Mouse (Mus musculus) thymus, postnatal 25 days (tissue): ENCODE measurements around the gene B9d2.

Experiments
- DNase-seq: peaks from one replicate; pipeline ENCODE4 v3.0.0; 2022

The B9d2 gene

GRCm38 (mm10) chr7:25680514-25681258, at the start of gene B9d2:
B9d2 (plus strand) TSS chr7:25680780.
- DNase-seq: peak; percentile 98

- DNase-seq: no peak
Measured at GRCm38 (mm10) chr7:25632679-25633078, 47.9 kb upstream of the B9d2 start.

DNA sequence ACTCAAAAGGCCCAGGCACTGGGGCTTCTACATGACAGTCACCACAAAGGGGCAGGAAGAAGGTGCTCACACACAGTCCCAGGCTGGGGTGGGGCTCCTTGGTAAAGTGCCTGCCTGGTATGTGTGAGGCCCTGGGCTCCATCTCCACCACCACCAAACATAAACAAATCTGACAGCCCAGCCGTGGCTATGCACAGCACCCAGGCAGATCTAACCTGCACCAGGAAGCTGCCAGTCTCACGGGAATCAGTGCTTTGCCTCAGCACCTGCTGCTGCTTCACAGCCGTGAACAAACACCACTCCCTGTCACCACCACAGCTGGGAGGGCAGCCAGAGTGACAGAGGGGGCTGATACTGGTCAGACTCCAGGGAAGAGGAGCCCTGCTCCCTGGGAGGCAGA, 44.2 kb upstream of the B9d2 start:
- DNase-seq: peak; percentile 52

DNA sequence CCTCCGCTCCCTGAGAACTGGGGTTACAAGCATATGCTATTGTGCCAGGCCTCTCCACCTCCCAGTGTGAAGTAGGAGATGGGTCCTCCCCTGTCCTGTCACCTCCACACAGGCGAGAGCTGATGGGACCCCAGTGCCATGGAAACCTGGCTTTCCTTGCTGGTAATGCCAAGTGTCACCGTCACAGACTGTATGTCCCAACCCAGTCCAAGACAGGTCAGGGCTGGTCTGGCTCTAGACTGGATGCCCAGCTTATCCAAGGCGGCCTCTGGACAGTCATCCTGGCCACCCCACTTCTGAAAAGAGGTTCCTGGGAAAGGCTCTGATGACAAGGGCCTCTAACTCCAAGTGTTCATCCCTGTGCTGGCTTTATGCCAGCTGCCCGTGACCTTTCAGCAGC, 43.5 kb upstream of the B9d2 start:
- no peak for DNase-seq

- no peak for DNase-seq
Measured at GRCm38 (mm10) chr7:25639754-25640153, 40.8 kb upstream of the B9d2 start.

DNA sequence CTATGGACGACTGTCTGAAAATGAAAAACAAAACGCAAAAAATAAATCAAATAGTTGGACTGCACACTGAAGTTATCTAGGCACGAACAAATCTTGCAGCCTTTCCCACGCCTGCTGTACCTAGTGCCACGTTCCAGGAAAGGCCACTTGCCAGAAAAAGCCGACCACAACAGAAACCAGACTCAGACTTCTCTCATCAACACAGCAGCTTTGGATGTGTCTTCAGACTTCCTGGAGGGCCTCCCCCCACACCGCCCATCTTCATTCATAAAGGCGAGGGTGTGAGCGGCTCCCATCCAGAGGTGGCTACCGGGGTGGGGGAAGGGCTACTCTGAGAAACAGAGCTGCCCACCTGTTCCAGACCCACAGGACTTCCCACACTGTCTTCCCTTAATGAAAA, 36.4 kb upstream of the B9d2 start:
- DNase-seq: no peak

DNA sequence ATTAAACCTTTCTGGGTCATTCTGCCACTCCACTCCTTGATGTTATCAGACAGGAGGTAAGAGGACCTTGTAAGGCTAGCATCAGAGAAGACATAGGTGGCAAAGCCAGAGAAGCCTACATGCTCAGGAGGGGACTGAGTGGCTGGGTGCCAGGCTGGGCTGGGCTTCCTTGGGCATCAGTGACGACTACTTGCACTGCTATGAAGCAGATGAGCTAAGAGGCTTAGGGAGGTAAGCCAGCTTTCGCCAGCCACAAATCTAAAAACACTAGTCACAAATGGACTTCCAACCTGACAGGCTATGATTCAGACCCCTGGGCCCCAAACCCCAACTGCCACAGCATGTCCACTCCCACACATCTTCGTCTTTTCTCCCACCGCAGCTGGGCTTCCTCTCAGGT, 35.9 kb upstream of the B9d2 start:
- no peak for DNase-seq

DNA sequence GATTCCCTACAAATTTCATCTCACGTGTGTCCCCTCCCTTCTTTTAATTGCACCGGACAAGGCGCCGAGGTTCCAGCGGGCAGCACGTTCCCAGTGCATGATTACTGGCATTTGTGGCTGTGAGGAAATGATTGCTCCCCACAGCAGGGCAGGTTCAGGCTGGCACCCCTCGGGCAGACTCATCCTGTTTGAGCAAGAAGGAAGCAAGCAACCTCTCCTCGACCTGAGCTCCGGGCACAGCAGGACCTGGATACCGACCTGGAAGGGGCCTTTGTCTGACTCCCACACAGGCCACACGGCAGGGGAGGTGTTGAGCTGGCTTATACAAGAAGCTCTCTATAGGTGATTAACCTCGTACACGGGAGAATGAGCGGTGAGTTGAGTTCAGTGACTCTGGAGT, 35.5 kb upstream of the B9d2 start:
- peak; percentile 49 for DNase-seq

DNA sequence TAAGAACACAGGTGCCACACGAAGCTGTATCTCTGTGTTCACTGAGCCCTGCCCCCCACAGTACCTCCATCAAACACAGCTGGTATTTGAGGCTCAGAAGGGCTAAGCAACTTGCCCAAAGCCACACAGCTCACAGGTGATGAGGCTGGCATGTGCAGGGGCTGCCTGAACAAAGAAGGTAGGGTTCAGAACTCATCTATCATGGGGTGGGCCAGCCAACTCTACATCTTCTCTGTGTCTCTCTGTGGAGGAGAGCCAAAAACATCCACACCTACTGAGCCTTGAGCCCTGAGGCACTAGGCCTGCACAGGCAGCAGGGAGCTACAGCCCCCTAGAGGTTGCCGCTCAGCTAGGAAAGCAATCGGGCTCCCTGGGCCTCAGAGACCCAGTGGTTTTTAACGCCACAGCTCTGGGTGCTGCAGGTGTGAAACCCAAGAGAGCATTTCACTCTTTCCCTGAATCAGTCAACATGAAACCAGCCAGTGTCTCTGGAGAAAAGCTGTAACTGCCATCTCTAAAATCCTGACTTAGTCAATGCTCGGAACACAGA, 32.9 kb upstream of the B9d2 start:
- peak; percentile 84 for DNase-seq

DNA sequence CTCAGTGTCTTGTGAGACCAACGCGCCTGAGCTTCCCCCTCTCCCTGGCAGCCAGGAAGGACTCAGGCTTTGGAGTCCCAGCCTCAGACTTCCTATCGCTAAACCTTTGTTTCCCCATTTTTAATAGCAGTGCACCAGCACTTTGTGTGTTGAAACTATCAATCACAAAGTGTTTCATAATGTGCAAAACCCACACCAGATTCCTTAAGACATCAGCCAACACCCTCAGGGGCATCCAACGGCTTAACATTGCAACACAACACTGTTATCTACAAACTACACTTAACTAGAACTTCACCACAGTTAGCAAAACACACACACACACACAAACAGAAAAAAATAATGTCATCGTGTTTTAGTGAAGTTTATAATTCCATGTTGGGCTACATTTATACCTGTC, 30.7 kb upstream of the B9d2 start:
- DNase-seq: no peak

GRCm38 (mm10) chr7:25651281-25651680, 29.3 kb upstream of the B9d2 start:
- DNase-seq: peak; percentile 58

DNA sequence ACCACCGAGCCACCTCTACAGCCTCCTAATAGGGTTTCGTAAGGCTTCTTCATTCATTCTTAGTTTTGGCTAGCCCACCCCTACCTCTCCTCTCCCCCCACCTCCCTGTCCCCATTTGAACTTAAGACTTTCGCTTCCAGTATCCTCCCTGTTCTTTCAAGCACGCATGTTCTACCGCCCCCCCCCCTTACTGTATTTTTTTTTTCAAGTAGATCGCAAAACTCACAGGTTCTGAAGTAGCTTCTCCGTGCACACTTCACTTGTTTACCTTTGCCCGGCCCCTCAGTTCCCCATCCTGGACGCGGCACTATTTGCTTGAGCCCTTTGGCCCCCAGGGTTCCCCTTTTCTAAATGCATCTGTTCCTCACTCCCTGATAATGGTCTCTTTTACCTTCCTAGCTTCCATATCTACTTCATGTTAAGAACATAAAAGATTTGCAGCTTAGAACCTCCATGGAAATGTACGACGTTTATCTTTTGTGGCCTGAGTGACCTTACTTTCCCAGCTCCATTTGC, 28.3 kb upstream of the B9d2 start:
- no peak for DNase-seq

DNA sequence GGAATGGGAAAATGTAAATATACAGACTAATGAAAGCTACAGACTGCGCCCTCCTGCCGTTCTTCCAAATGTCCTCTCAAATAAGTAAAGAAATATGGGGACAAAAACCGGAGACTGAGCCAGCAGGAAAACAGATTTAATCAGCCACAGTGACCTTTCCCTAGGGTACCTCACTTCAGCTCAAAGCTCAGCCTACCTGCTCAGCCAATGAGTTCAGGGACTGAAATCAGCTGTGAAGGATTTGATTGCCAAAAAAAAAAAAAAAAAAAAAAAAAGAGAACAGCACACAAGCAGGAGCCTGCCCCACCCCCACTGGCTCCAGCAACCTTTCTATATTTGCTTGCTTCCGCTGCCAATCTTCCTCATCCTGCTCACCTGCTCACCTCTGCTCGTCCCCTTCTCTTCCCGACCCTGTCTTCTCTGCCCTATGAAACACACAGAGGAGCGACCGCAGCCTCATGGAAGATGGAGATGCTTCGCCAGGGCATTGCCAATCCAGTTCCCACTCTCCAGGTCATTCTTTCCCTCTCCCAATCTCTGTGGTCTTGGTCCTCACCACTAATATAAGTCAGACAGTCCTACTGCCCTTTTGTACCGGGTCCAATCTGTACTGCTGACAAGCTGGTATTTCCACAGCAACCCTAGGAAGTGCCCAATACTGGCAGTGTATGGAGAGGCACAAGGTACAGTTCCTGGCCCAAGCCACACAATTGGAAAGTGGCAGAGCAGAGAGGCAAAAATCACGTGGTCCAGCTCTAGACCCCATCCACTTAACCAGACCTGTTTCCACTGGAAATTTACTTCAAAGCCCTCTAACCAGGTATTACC, 24.8 kb upstream of the B9d2 start:
- DNase-seq: no peak

- no peak for DNase-seq
Measured at GRCm38 (mm10) chr7:25657785-25658184, 22.8 kb upstream of the B9d2 start.

- peak; percentile 99 for DNase-seq
Measured at GRCm38 (mm10) chr7:25658657-25659472, 21.7 kb upstream of the B9d2 start, which contains the start of the genes Bckdha and Exosc5. Bckdha (minus strand) TSS chr7:25658981. Exosc5 (plus strand) TSS chr7:25659164.

- no peak for DNase-seq
Measured at GRCm38 (mm10) chr7:25666381-25666780, 14.2 kb upstream of the B9d2 start.

DNA sequence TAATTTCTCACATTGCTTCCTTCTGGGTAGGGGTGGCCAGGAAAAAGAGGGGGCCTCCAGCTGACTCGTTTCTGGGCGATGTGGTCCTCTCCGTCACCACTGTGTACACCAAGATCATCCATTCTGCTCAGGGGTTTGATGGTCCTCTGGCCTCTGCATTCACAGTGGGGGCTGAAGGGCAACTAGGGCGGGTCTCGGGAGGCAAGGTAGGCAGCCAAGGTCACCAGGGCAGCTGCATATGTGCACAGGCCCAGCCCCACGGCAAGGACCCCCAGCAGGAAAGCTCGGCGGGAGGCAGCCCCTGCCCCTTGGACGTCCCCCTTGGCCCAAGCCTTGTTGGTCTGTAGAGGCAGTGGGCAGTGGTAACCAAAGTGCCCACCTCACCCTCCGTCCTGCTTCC, 11.4 kb upstream of the B9d2 start:
- DNase-seq: no peak

DNA sequence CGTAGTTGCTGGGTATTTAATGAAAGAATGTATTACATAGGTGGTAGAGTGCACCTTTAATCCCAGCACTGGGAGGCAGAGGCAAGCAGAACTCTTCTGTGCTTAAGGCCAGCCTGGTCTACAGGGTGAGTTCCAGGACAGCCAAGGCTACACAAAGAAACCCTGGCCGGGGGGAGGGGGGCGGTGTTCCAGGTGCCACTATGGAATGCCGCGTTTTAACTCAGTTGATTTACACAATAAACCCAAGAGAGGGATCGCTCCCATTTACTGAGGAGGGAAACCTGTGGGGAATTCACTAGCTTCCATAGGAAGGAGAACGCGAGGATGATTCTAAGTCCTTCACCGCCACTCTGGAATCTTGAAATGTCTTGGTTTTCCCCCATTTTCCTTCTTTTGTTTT, 10.9 kb upstream of the B9d2 start:
- DNase-seq: no peak

- no peak for DNase-seq
Measured at GRCm38 (mm10) chr7:25670096-25670495, 10.5 kb upstream of the B9d2 start.

DNA sequence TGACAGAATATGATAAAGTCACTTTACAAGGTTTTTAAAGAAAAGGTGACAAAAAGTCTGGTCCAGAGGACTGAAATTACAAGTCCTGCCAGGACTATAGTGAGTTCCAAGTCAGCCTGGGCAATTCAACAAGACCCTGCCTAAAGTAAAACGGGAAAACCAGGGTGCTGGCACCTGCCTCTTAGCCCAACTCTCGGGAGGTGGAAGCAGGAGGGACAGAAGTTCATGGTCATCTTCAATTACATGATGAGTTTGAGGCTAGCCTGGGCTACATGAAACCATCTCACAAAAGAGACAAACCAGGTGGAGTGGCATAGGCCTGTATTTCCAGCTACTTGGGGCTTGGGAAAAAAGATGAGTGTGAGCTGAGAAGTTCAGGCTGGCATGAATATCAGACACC, 8.9 kb upstream of the B9d2 start:
- DNase-seq: no peak

DNA sequence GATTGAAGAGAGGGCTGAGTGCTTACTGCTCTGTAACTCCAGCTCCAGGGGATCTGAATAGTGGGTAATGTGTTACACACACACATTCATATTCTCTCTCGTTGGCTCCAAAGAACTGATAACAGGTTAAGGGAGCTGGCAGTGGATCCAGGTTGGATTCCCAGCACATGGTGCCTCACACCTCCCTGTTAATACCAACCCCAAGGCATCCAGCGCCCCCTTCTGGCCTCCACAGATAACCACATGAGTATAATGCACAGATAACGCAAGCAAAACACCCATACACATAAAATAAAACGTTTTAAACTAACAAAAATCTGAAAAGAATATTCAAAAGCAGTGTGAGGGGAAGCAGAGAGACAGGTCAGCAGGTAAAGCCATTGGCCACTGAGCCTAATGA, 8.1 kb upstream of the B9d2 start:
- no peak for DNase-seq

- DNase-seq: no peak
Measured at GRCm38 (mm10) chr7:25674297-25674696, 6.3 kb upstream of the B9d2 start.
